Mouse (Mus musculus) MEL (cell line): ENCODE results near the gene Gzf1. TPM values are rescaled to one million over a fixed set of nuclear protein-coding genes. Genes with fewer than 3 reads are reported as not detected.
A peak's percentile ranks its signal among the peaks of the same experiment; 100 is the strongest.

Experiments
- DNase-seq: peaks from one replicate; pipeline ENCODE4 v3.0.0; 2011; ENCODE audit warnings: low read depth, low spot score
- H3K27ac ChIP-seq: 2 replicates; pipeline ENCODE4 v1.5.1; 2012; ENCODE audit warnings: low read depth, mild to moderate bottlenecking, control low read depth, low read length, moderate library complexity; ENCODE audit not compliant: control insufficient read depth
- H3K27me3 ChIP-seq, 2 experiments: fragments of 150-350 bp in 1 of 2; sonication (generic) in 1 of 2; 2 replicates each; pipeline ENCODE4 v1.6.1; 2012; ENCODE audit warnings: low read length in 2 of 2, mild to moderate bottlenecking in 2 of 2, improper control_type of control experiment in 1 of 2, moderate library complexity in 1 of 2; ENCODE audit not compliant: insufficient read depth in 2 of 2, control insufficient read depth in 1 of 2
- H3K36me3 ChIP-seq, 2 experiments: 2 replicates each; pipeline ENCODE4 v1.6.1; 2012 to 2014; ENCODE audit warnings: low read length in 2 of 2, improper control_type of control experiment in 1 of 2, inconsistent platforms in 1 of 2, mild to moderate bottlenecking in 1 of 2; ENCODE audit not compliant: insufficient read depth in 2 of 2, control insufficient read depth in 1 of 2
- H3K4me1 ChIP-seq, 2 experiments: fragments of 150-350 bp in 1 of 2; sonication (generic) in 1 of 2; 2 replicates each; pipeline ENCODE4 v1.6.1; 2012; ENCODE audit warnings: low read length in 2 of 2, improper control_type of control experiment in 1 of 2, mild to moderate bottlenecking in 1 of 2; ENCODE audit not compliant: insufficient read depth in 2 of 2, control insufficient read depth in 1 of 2
- H3K4me3 ChIP-seq, 2 experiments: fragments of 150-350 bp in 1 of 2; sonication (generic) in 1 of 2; 2 replicates each; pipeline ENCODE4 v1.5.1; 2012; ENCODE audit warnings: low read depth in 2 of 2, low read length in 2 of 2, mild to moderate bottlenecking in 2 of 2, moderate library complexity in 2 of 2, control low read depth in 1 of 2, improper control_type of control experiment in 1 of 2; ENCODE audit not compliant: control insufficient read depth in 1 of 2, insufficient read depth in 1 of 2
- H3K79me2 ChIP-seq: 2 replicates; pipeline ENCODE4 v1.6.1; 2012; ENCODE audit warnings: mild to moderate bottlenecking, low read length, moderate library complexity; ENCODE audit not compliant: control insufficient read depth, poor library complexity, insufficient read depth
- H3K9ac ChIP-seq: 2 replicates; pipeline ENCODE4 v1.6.1; 2012; ENCODE audit warnings: low read depth, mild to moderate bottlenecking, control low read depth, low read length, moderate library complexity; ENCODE audit not compliant: control insufficient read depth, poor library complexity, severe bottlenecking
- H3K9me3 ChIP-seq: fragments of 150-350 bp; sonication (generic); replicated peaks from 2 replicates; pipeline ENCODE4 v1.6.1; 2012; ENCODE audit warnings: mild to moderate bottlenecking, low read length, improper control_type of control experiment, moderate library complexity; ENCODE audit not compliant: insufficient read depth
- CHD1 ChIP-seq: IDR thresholded peaks from 2 replicates; pipeline ENCODE4 v1.6.1; 2012; ENCODE audit warnings: low read depth, mild to moderate bottlenecking, inconsistent platforms, low read length, improper control_type of control experiment
- ELF1 ChIP-seq: IDR thresholded peaks from 2 replicates; pipeline ENCODE4 v1.6.1; 2014; ENCODE audit warnings: low read depth, mild to moderate bottlenecking, inconsistent platforms, low read length, improper control_type of control experiment, moderate library complexity
- EP300 ChIP-seq, 2 experiments: IDR thresholded peaks; 2 replicates each; pipeline ENCODE4 v1.6.1; 2011; ENCODE audit warnings: improper control_type of control experiment in 2 of 2, low read length in 2 of 2, low read depth in 1 of 2, mild to moderate bottlenecking in 1 of 2
- ETS1 ChIP-seq: IDR thresholded peaks from 2 replicates; pipeline ENCODE4 v1.6.1; 2012; ENCODE audit warnings: low read depth, mild to moderate bottlenecking, inconsistent platforms, low read length, improper control_type of control experiment, moderate library complexity
- GABPA ChIP-seq: IDR thresholded peaks from 2 replicates; pipeline ENCODE4 v1.6.1; 2012; ENCODE audit warnings: low read depth, mild to moderate bottlenecking, inconsistent platforms, low read length, improper control_type of control experiment, moderate library complexity
- HCFC1 ChIP-seq: IDR thresholded peaks from 2 replicates; pipeline ENCODE4 v1.6.1; 2012; ENCODE audit warnings: low read depth, mild to moderate bottlenecking, inconsistent platforms, low read length, improper control_type of control experiment, moderate library complexity
- JUND ChIP-seq: IDR thresholded peaks from 2 replicates; pipeline ENCODE4 v1.6.1; 2011; ENCODE audit warnings: low read depth, mild to moderate bottlenecking, improper control_type of control experiment, low read length
- KAT2A ChIP-seq: conservative IDR thresholded peaks from 2 replicates; pipeline ENCODE4 v1.6.1; 2012; ENCODE audit warnings: low read depth, low read length, improper control_type of control experiment, inconsistent platforms
- MAX ChIP-seq: IDR thresholded peaks from 2 replicates; pipeline ENCODE4 v1.6.1; 2011; ENCODE audit warnings: low read length, improper control_type of control experiment
- MAZ ChIP-seq: IDR thresholded peaks from 2 replicates; pipeline ENCODE4 v1.6.1; 2012; ENCODE audit warnings: low read depth, mild to moderate bottlenecking, inconsistent platforms, low read length, improper control_type of control experiment
- MXI1 ChIP-seq: IDR thresholded peaks from 2 replicates; pipeline ENCODE4 v1.6.1; 2011; ENCODE audit warnings: mild to moderate bottlenecking, low read depth, low read length, improper control_type of control experiment
- MYB ChIP-seq: IDR thresholded peaks from 2 replicates; pipeline ENCODE4 v1.6.1; 2011; ENCODE audit warnings: mild to moderate bottlenecking, low read depth, low read length, improper control_type of control experiment
- MYC ChIP-seq: IDR thresholded peaks from 2 replicates; pipeline ENCODE4 v1.6.1; 2011; ENCODE audit warnings: low read depth, mild to moderate bottlenecking, low read length, improper control_type of control experiment, moderate library complexity
- NELFE ChIP-seq: IDR thresholded peaks from 2 replicates; pipeline ENCODE4 v1.6.1; 2011; ENCODE audit warnings: low read depth, low read length, improper control_type of control experiment
- NRF1 ChIP-seq: IDR thresholded peaks from 2 replicates; pipeline ENCODE4 v1.6.1; 2014; ENCODE audit warnings: low read depth, mild to moderate bottlenecking, inconsistent platforms, low read length, improper control_type of control experiment, moderate library complexity; ENCODE audit not compliant: poor library complexity, insufficient read depth, severe bottlenecking
- POLR2A ChIP-seq, 2 experiments: IDR thresholded peaks; 2 replicates each; pipeline ENCODE4 v1.6.1; 2011 to 2012; ENCODE audit warnings: low read length in 2 of 2, mild to moderate bottlenecking in 2 of 2, control low read depth in 1 of 2, improper control_type of control experiment in 1 of 2, low read depth in 1 of 2, moderate library complexity in 1 of 2; ENCODE audit not compliant: control insufficient read depth in 1 of 2, insufficient read depth in 1 of 2, poor library complexity in 1 of 2
- POLR2AphosphoS2 ChIP-seq: IDR thresholded peaks from 2 replicates; pipeline ENCODE4 v1.6.1; 2011; ENCODE audit warnings: low read length, improper control_type of control experiment
- SIN3A ChIP-seq: IDR thresholded peaks from 2 replicates; pipeline ENCODE4 v1.6.1; 2012; ENCODE audit warnings: low read length, improper control_type of control experiment, inconsistent platforms
- TBP ChIP-seq: IDR thresholded peaks from 2 replicates; pipeline ENCODE4 v1.8.0; 2011; ENCODE audit warnings: low read depth, low read length, improper control_type of control experiment
- TCF12 ChIP-seq: IDR thresholded peaks from 2 replicates; pipeline ENCODE4 v1.6.1; 2014; ENCODE audit warnings: low read depth, mild to moderate bottlenecking, inconsistent platforms, low read length, improper control_type of control experiment, moderate library complexity
- USF1 ChIP-seq: IDR thresholded peaks from 2 replicates; pipeline ENCODE4 v1.6.1; 2014; ENCODE audit warnings: low read depth, mild to moderate bottlenecking, inconsistent platforms, low read length, improper control_type of control experiment, moderate library complexity
- USF2 ChIP-seq, 2 experiments: IDR thresholded peaks; 2 replicates each; pipeline ENCODE4 v1.6.1; 2011 to 2012; ENCODE audit warnings: improper control_type of control experiment in 2 of 2, low read length in 2 of 2, borderline replicate concordance in 1 of 2, inconsistent platforms in 1 of 2, low read depth in 1 of 2, mild to moderate bottlenecking in 1 of 2; ENCODE audit not compliant: insufficient read depth in 1 of 2
- ZMIZ1 ChIP-seq: IDR thresholded peaks from 2 replicates; pipeline ENCODE4 v1.6.1; 2012; ENCODE audit warnings: low read depth, mild to moderate bottlenecking, inconsistent platforms, low read length, improper control_type of control experiment, moderate library complexity
- polyA plus RNA-seq, 2 experiments: library from polyadenylated mRNA; stranded (reverse) in 1 of 2; unstranded in 1 of 2; fragments of >175 nt in 1 of 2; fragments of >200 nt in 1 of 2; gene quantifications; 2 replicates each; pipeline versions ENCODE4 v1.2.1 to v1.2.4; 2012; ENCODE audit warnings: low replicate concordance in 2 of 2, low read depth in 1 of 2; ENCODE audit not compliant: insufficient read length in 2 of 2, insufficient read depth in 1 of 2, missing spikeins in 1 of 2
- total RNA-seq: library from RNA; depleted of rRNA; stranded (reverse); fragments of 300-350 nt; gene quantifications from 2 replicates; pipeline ENCODE4 v1.2.3, GENCODE M21; 2012; rRNA removed

Gzf1 gene
- total RNA-seq (9.9 and 11.2 TPM in 2 replicates), polyA plus RNA-seq (10 to 100 TPM in 1 of 2 experiments, not detected in 1; 17.7 TPM)

DNA sequence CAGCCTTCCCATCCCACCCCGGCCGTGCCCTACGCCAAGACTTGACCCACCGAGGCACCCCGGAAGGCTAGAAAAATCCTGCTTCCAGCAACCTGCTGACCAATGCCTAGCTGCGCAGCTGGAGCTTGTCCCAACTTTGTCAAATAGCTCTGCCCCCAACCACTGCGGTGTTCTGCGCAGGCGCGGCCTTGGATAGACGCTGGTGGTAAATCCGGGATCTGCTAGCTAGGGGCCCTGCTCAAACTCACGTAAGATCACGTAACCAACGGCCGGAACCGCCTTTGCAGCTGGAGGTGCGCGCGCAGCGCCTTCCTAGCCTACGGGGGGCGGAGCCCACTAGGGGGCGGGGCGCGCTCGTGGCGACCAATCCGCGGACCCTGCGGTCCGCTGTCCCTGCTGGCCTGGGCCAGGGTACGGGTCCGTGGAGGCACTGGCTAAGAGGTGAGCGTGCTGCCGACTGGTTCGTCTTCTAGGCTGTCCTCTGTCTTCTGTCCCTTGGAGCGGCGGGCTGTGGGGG is at the start of gene Gzf1:
TSS of gene Gzf1 (plus strand) at position 249 of the 517 bp plus-strand sequence.
- H3K4me3 ChIP-seq, result peak within 1 kb of the TSS; percentile 95
- peak; percentile 97 for DNase-seq
- H3K36me3 ChIP-seq, result peaks cover 4 to 13% of the 10 kb centered on the region in 2 experiments
- peak; percentile 59 for TF ChIP-seq POLR2AphosphoS2
- TF ChIP-seq MAZ, result no peak
- TF ChIP-seq HCFC1, result peak; percentile 80
- TF ChIP-seq ELF1, result peak; percentile 76
- peak; percentile 90 for TF ChIP-seq ZMIZ1
- 0 out of 2 replicates have a peak, but pooled peaks have one; percentile 25 for TF ChIP-seq USF1
- TF ChIP-seq MYC, result 0 out of 2 replicates have a peak, but pooled peaks have one; percentile 12
- no peak for TF ChIP-seq JUND
- TF ChIP-seq KAT2A, result no peak; the same call in 1 of the 2 replicates
- TF ChIP-seq GABPA, result no peak
- TF ChIP-seq TBP, result peak; percentile 49; the same call in 1 of the 2 replicates
- TF ChIP-seq POLR2A (IDR thresholded peaks at IDR 0.05; ENCODE audit: control insufficient read depth in 1 of 2, insufficient read depth in 1 of 2, low read depth in 1 of 2, low read length in 2 of 2, poor library complexity in 1 of 2), result peak; percentile 57 to 79; a peak in 3 of 4 replicates
- peak; percentile 34; the same call in 1 of the 2 replicates for TF ChIP-seq MAX
- TF ChIP-seq USF2 (IDR thresholded peaks at IDR 0.05; ENCODE audit: borderline replicate concordance in 1 of 2, insufficient read depth in 1 of 2, low read depth in 1 of 2, low read length in 2 of 2), result no peak
- peak; percentile 38 for TF ChIP-seq ETS1
- TF ChIP-seq SIN3A, result peak; percentile 61
- peak; percentile 87 for TF ChIP-seq NRF1
- TF ChIP-seq MXI1, result peak; percentile 31
- TF ChIP-seq MYB, result peak; percentile 97
- TF ChIP-seq EP300 (IDR thresholded peaks at IDR 0.05; ENCODE audit: low read depth in 1 of 2, low read length in 2 of 2), result peak in 1 of 2 experiments; percentile 71; a peak in 2 of 4 replicates
- TF ChIP-seq TCF12, result peak; percentile 48
- TF ChIP-seq CHD1, result 0 out of 2 replicates have a peak, but pooled peaks have one; percentile 63
- TF ChIP-seq NELFE, result peak; percentile 72
- no peaks in the 10 kb centered on the region for H3K27me3 ChIP-seq
- peak within 1 kb of the TSS; percentile 81 for H3K27ac ChIP-seq
- peaks cover 9 to 10% of the 10 kb centered on the region in 2 experiments for H3K4me1 ChIP-seq
- peak within 1 kb of the TSS; percentile 90 for H3K9ac ChIP-seq
- H3K9me3 ChIP-seq, result no peaks in the 10 kb centered on the region
- H3K79me2 ChIP-seq, result peaks cover 7% of the 10 kb centered on the region
